Mouse (Mus musculus) embryonic facial prominence, embryonic 11.5 days (tissue): ENCODE measurements around the gene Skint3. TPM values are rescaled to one million over a fixed set of nuclear protein-coding genes. Genes with fewer than 3 reads are reported as not detected.

Source experiments
- ATAC-seq: fragments of 200-750 bp; cut with Nextera tagmentation; replicated peaks from 2 replicates; pipeline ENCODE4 v1.8.0; 2017; ENCODE audit warnings: low read depth; ENCODE audit not compliant: insufficient number of reproducible peaks, low FRiP score, low TSS enrichment
- DNase-seq: peaks from one replicate; pipeline ENCODE4 v3.0.0-alpha.2; 2015; ENCODE audit warnings: low spot score
- H3K27ac ChIP-seq: fragments of 300-500 bp; sonication (generic); replicated peaks from 2 replicates; pipeline ENCODE4 v1.5.1; 2014; ENCODE audit warnings: mild to moderate bottlenecking, low read depth, low read length, control low read depth
- H3K27me3 ChIP-seq: fragments of 300-500 bp; sonication (generic); 2 replicates; pipeline ENCODE4 v1.6.1; 2014; ENCODE audit warnings: mild to moderate bottlenecking, low read length, moderate library complexity, mixed read lengths; ENCODE audit not compliant: control insufficient read depth, insufficient read depth
- H3K36me3 ChIP-seq: fragments of 300-500 bp; sonication (generic); replicated peaks from 2 replicates; pipeline ENCODE4 v1.6.1; 2014; ENCODE audit warnings: low read depth, mild to moderate bottlenecking, low read length, moderate library complexity, mixed read lengths; ENCODE audit not compliant: control insufficient read depth, insufficient read depth
- H3K4me1 ChIP-seq: fragments of 300-500 bp; sonication (generic); 2 replicates; pipeline ENCODE4 v1.6.1; 2014; ENCODE audit warnings: low read length, mixed read lengths; ENCODE audit not compliant: control insufficient read depth, insufficient read depth
- H3K4me2 ChIP-seq: fragments of 300-500 bp; sonication (generic); 2 replicates; pipeline ENCODE4 v1.6.1; 2014; ENCODE audit warnings: low read depth, mild to moderate bottlenecking, control low read depth, low read length, moderate library complexity
- H3K4me3 ChIP-seq: fragments of 300-500 bp; sonication (generic); 2 replicates; pipeline ENCODE4 v1.5.1; 2014; ENCODE audit warnings: low read depth, low read length, control low read depth
- H3K9ac ChIP-seq: fragments of 300-500 bp; sonication (generic); replicated peaks from 2 replicates; pipeline ENCODE4 v1.6.1; 2014; ENCODE audit warnings: mild to moderate bottlenecking, control low read depth, low read length
- H3K9me3 ChIP-seq: fragments of 300-500 bp; sonication (generic); replicated peaks from 2 replicates; pipeline ENCODE4 v1.6.1; 2016; ENCODE audit warnings: mild to moderate bottlenecking, low read length, inconsistent platforms, mixed read lengths; ENCODE audit not compliant: control insufficient read depth
- WGBS: fragments of 180-500 bp; shearing (Covaris S2); extraction: QIAGEN DNeasy Blood & Tissue Kit; methylation state at CpG from one replicate; pipeline ENCODE4 v1.1.7; 2014; 5-methylcytosine and 5-hydroxymethylcytosine counted together
- polyA plus RNA-seq: library from polyadenylated mRNA; unstranded; fragments of >200 nt; fragmentation: Nextera tagmentation; extraction: Ambion mirVana; gene quantifications from 2 replicates; pipeline ENCODE4 v1.2.1, GENCODE M21; 2014

The Skint3 gene
- polyA plus RNA-seq: not detected in 2 replicates

DNA sequence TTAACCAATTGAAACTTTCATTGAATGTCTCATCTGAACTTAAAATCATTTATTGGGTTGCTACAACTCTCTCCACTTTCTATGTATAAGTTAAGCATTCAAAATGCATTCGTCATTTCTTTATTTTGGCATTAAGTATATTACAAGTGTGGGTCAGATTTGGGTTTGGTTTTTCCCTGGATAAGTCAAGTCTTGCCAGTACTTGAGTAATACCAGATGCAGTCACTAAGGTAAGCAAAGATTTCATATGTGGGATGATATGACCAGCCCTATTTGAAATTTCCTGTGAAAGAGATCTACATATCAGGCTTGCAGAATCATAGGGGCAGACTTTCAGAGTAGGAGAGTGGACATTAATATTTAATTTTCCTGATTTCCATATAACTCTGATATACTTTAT lies at the start of gene Skint3:
Skint3 (plus strand) TSS at position 301 of the 400 bp plus-strand sequence.
- Histone ChIP-seq H3K27ac (no peak within 1 kb of the TSS), H3K4me2 (no peak within 1 kb of the TSS), H3K27me3 (no peaks in the 10 kb centered on the region), H3K36me3 (no peaks in the 10 kb centered on the region), H3K4me1 (no peaks in the 10 kb centered on the region), H3K9me3 (no peaks in the 10 kb centered on the region), H3K9ac (no peak within 1 kb of the TSS), H3K4me3 (no peak within 1 kb of the TSS)
- DNase-seq: no peak
- no peak for ATAC-seq
- WGBS: 90% methylated on average over 1 of the region's 1 CpGs

DNA sequence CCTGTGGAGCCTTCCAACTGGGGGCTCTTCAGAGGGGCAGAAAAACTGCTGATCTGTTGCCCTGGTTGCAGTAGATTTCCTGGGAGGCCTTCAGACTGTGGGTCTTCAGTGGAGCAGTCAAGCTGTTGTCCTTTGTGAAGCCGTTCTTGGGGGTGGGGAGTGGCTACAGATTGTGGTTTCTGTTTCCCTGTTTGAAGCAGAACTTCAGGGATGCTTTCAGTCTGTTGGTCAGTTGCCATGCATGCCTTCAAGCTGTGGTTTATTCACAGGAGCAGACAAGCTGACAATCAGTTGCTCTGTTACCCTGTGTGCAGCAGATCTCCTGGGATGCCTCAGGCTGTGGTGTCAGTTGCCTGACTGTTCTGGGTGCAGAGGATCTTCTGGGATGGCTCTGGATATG lies 11.4 kb downstream of the Skint3 start:
- DNase-seq (no peak), ATAC-seq (no peak)
- H3K9ac ChIP-seq: no peak overlapping the region
- no peaks in the 10 kb centered on the region for H3K36me3 ChIP-seq
- H3K27ac ChIP-seq: no peak overlapping the region
- H3K4me3 ChIP-seq: no peak overlapping the region
- H3K9me3 ChIP-seq: no peaks in the 10 kb centered on the region
- H3K27me3 ChIP-seq: no peaks in the 10 kb centered on the region
- no peak overlapping the region for H3K4me2 ChIP-seq
- 60% methylated on average over 1 of the region's 1 CpGs for WGBS
- no peaks in the 10 kb centered on the region for H3K4me1 ChIP-seq

DNA sequence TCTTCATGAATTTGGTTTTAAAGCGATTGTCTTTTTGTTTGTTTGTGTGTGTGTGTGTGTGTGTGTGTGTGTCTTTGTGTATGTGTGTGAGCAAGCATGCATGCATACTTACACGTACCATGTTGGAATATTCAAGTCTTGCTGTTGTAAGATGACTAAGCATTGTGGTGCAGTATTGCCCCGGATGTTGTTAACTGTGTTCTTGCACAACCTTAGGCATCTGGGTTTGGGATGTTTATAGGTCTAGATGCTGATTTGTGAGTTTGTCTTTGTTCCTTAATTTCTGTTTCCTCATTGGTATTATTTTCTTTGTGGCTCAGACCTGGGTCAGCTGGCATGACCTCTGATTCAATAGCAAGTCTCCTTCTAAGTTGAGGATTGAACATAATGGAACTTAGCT lies 11.9 kb downstream of the Skint3 start:
- no peaks in the 10 kb centered on the region for H3K36me3 ChIP-seq
- H3K27ac ChIP-seq: no peak overlapping the region
- H3K4me2 ChIP-seq: no peak overlapping the region
- H3K27me3 ChIP-seq: no peaks in the 10 kb centered on the region
- no peak overlapping the region for H3K4me3 ChIP-seq
- no peaks in the 10 kb centered on the region for H3K9me3 ChIP-seq
- H3K4me1 ChIP-seq: no peaks in the 10 kb centered on the region
- WGBS: 88% methylated on average over 3 of the region's 3 CpGs
- no peak overlapping the region for H3K9ac ChIP-seq
- DNase-seq (no peak), ATAC-seq (no peak)

DNA sequence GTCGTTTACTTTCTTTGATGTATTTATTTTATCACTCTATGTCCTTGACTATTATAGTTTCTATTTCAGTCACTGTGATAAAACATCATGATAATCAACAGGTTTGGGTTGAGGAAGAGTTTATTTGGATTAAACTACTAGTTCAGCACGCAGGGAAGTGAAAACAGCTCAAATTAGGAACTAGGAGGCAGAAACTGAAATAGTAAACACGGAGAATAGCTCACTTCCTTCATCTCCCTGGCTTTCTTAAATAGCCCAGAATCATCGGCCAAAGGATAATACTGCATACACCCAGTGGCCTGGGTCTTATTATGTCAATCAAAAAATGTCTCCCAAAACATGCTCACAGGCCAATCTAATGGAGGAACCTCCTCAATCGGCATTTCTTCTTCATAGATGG lies 24.0 kb downstream of the Skint3 start:
- Histone ChIP-seq H3K4me3 (no peak overlapping the region), H3K9ac (no peak overlapping the region), H3K4me2 (no peak overlapping the region), H3K9me3 (no peaks in the 10 kb centered on the region), H3K36me3 (no peaks in the 10 kb centered on the region), H3K4me1 (no peaks in the 10 kb centered on the region), H3K27ac (no peak overlapping the region), H3K27me3 (no peaks in the 10 kb centered on the region)
- ATAC-seq (no peak), DNase-seq (no peak)
- WGBS: 80% methylated on average over 5 of the region's 5 CpGs

DNA sequence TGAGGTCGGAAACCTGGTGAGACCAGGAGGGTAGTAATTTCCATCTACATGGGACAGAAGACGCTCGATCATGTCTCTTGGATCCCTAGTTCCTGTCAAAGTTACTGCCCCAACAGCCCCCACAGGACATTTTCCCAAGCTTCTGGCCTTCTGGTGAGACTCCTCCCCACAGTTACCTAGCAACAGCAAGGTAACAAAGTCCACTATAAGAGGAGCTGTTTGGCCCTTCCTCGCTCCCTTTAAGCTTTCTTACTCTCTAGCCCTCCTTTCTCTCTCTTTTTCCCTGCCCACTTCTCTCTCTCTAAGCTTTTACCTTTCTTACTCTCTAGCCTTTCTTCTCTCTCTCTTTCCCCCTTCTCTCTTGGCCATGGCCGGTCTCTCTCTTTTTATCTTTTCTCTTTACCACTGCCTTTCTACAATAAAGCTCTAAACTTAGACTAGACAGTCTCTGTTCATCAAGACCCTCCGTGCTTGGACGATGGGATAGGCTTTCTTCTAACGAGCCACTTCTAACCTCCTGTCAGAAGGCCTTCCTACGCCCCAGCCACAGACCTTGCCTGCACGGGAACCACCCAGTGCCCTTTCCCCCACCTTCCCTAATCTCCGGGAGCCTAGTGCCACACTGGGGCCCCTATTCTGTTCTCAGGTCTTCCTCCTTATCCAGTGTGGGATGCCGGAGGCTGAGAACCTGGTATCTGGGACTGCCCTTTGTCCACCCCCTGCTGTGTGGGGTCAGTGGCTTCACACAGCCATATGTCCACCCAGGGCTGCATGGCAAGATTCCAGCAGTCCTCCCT lies 55.3 kb downstream of the Skint3 start:
- Histone ChIP-seq H3K9me3 (peaks cover 3% of the 10 kb centered on the region; the same call in 1 of the 2 replicates), H3K4me3 (no peak overlapping the region), H3K9ac (no peak overlapping the region), H3K4me2 (no peak overlapping the region), H3K27ac (no peak overlapping the region), H3K36me3 (no peaks in the 10 kb centered on the region), H3K27me3 (no peaks in the 10 kb centered on the region), H3K4me1 (no peaks in the 10 kb centered on the region)
- ATAC-seq (no peak), DNase-seq (no peak)
- WGBS: 81% methylated on average over 12 of the region's 12 CpGs

DNA sequence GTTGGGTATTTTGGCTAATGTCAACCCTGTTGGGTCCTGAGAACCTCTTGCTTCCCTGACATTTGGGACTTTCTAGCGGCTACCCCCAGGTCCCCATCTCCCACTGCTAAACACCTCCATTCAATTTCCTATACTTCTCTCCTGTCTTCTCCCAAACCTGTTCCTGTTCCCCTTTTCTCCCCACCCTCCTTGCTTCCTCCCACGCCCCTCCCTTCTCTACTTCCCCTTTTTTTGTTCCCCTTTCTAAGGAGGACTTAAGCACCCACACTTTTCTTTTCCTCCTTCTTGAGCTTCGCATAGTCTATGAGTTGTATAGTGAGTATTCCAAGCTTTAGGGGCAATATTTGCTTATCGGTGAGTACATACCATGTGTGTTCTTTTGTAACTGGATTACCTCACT lies 56.4 kb downstream of the Skint3 start:
- H3K4me1 ChIP-seq: no peaks in the 10 kb centered on the region
- WGBS: 90% methylated on average over 4 of the region's 4 CpGs
- DNase-seq (no peak), ATAC-seq (no peak)
- no peak overlapping the region for H3K9ac ChIP-seq
- H3K4me2 ChIP-seq: no peak overlapping the region
- no peak overlapping the region for H3K4me3 ChIP-seq
- no peak overlapping the region for H3K27ac ChIP-seq
- H3K36me3 ChIP-seq: no peaks in the 10 kb centered on the region
- H3K27me3 ChIP-seq: no peaks in the 10 kb centered on the region
- H3K9me3 ChIP-seq: peaks cover 3% of the 10 kb centered on the region; the same call in 1 of the 2 replicates

DNA sequence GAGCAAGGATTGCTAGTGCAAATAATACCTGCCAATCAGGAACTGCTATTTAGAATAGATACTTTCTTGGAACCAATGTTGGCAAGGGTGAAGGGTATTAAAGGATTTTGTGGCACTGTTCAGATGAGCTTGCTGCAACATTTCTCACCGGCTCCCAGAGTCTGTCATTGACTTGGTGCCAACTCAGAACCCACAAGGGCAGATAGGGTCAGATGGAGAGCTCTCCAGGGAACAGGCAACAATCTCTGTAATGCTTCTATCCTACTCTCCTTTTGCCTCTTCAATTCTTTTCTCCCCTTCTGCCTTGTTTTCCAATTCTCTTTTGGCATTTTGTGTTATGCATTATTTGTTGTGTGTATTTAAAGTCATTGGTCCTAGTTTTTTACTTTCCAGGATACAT lies 70.3 kb downstream of the Skint3 start:
- Histone ChIP-seq H3K4me3 (no peak overlapping the region), H3K4me1 (no peaks in the 10 kb centered on the region), H3K4me2 (no peak overlapping the region), H3K27ac (no peak overlapping the region), H3K9ac (no peak overlapping the region), H3K36me3 (no peaks in the 10 kb centered on the region), H3K27me3 (no peaks in the 10 kb centered on the region), H3K9me3 (no peaks in the 10 kb centered on the region)
- ATAC-seq (no peak), DNase-seq (no peak)
- WGBS: 63% methylated on average over 1 of the region's 1 CpGs

DNA sequence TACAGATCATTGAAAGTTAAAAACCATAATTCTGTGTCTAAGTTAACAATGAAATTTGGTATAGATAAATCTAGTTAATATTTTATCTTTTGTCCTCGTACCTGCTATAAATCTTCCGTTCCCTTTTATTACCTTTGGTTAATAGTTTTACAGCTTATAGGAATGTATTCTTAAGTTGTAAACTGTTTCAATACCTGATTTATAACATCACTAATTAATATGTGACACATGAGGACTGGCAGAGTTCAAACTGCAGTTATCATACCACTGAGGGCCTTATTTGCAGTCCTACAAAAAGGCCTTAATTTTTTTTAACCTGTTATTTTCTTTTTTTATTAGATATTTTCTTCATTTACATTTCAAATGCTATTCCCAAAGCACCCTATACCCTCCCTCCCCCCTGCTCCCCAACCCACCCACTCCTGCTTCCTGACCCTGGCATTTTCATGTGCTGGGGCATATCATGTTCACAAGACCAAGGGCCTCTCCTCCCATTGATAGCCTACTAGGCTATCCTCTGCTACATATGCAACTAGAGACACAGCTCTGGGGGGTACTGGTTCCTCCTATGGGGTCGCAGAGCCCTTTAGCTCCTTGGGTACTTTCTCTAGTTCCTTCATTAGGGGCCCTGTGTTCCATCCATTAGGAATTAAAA lies 70.9 kb downstream of the Skint3 start:
- Histone ChIP-seq H3K27ac (no peak overlapping the region), H3K4me2 (no peak overlapping the region), H3K27me3 (no peaks in the 10 kb centered on the region), H3K4me3 (no peak overlapping the region), H3K9me3 (no peaks in the 10 kb centered on the region), H3K9ac (no peak overlapping the region), H3K36me3 (no peaks in the 10 kb centered on the region), H3K4me1 (no peaks in the 10 kb centered on the region)
- 86% methylated on average over 3 of the region's 3 CpGs for WGBS
- DNase-seq: no peak
- no peak for ATAC-seq
